Mouse (Mus musculus) embryonic facial prominence, embryonic 10.5 days (tissue): ENCODE results near the gene Tubb4a. TPM values are rescaled to one million over a fixed set of nuclear protein-coding genes. Genes with fewer than 3 reads are reported as not detected.

Experiments
- DNase-seq: peaks from one replicate; pipeline ENCODE4 v3.0.0-alpha.2; 2017; ENCODE audit warnings: low spot score
- H3K27ac ChIP-seq: fragments of 300-500 bp; sonication (generic); replicated peaks from 2 replicates; pipeline ENCODE4 v1.5.1; 2016; ENCODE audit warnings: mild to moderate bottlenecking
- H3K27me3 ChIP-seq: fragments of 300-500 bp; sonication (generic); replicated peaks from 2 replicates; pipeline ENCODE4 v1.6.1; 2016; ENCODE audit warnings: low read depth, mild to moderate bottlenecking; ENCODE audit not compliant: poor library complexity, severe bottlenecking
- H3K36me3 ChIP-seq: fragments of 300-500 bp; sonication (generic); replicated peaks from 2 replicates; pipeline ENCODE4 v1.6.1; 2016; ENCODE audit warnings: mild to moderate bottlenecking, moderate library complexity
- H3K4me1 ChIP-seq: fragments of 300-500 bp; sonication (generic); 2 replicates; pipeline ENCODE4 v1.6.1; 2016
- H3K4me3 ChIP-seq: fragments of 300-500 bp; sonication (generic); 2 replicates; pipeline ENCODE4 v1.5.1; 2016; ENCODE audit warnings: mild to moderate bottlenecking, moderate library complexity
- H3K9me3 ChIP-seq: fragments of 300-500 bp; sonication (generic); 2 replicates; pipeline ENCODE4 v1.6.1; 2016; ENCODE audit warnings: mild to moderate bottlenecking
- WGBS: fragments of 180-500 bp; shearing (Covaris S2); methylation state at CpG from one replicate; pipeline ENCODE4 v1.1.7; 2016; 5-methylcytosine and 5-hydroxymethylcytosine counted together
- polyA plus RNA-seq: library from polyadenylated mRNA; unstranded; fragments of >200 nt; fragmentation: Nextera tagmentation; extraction: Ambion mirVana; gene quantifications from 2 replicates; pipeline ENCODE4 v1.2.1, GENCODE M21; 2016

The Tubb4a gene
- polyA plus RNA-seq, 1 experiment from 2014 or later, result 35.5 TPM

DNA sequence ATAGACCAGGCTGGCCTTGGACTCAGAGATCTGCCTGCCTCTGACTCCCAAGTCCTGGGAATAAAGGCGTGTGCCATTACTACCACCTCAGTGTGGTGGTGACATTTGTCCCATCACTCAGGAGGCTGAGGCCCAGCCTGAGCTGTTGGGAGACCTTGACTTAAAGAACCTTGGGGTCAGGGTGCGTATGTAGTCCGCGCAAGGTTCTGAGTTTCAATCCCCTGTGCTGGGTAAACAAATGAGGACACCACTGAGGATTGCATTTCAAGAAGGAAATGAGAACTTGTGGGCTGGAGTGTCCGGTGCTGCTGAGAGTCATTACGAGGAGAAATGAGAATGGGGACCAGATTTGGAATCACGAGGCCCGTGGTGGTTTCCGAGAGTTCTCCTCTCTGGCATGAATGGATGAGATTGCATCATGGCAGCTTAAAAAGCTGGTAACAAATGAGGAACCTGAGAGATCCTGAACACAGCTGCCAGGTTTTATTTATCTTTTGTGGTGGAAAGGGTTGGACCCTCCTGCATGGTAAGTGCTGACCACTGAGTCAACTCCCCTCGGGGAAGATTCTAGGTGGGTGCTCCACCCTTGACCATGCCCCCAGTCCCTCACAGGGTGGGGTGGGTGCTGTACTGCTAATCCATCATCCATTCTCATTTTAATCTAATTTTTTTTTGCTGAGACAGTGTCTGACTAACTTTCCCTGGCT lies 25.3 kb upstream of the Tubb4a start:
- Histone ChIP-seq H3K4me3 (no peak overlapping the region), H3K36me3 (no peaks in the 10 kb centered on the region), H3K9me3 (no peaks in the 10 kb centered on the region), H3K4me1 (no peaks in the 10 kb centered on the region; the same call in 1 of the 2 replicates), H3K27ac (no peak overlapping the region), H3K27me3 (0 out of 2 replicates have a peak, but pooled peaks cover 5% of the 10 kb centered on the region)
- 89% methylated on average over 10 of the region's 10 CpGs for WGBS
- DNase-seq, result no peak

DNA sequence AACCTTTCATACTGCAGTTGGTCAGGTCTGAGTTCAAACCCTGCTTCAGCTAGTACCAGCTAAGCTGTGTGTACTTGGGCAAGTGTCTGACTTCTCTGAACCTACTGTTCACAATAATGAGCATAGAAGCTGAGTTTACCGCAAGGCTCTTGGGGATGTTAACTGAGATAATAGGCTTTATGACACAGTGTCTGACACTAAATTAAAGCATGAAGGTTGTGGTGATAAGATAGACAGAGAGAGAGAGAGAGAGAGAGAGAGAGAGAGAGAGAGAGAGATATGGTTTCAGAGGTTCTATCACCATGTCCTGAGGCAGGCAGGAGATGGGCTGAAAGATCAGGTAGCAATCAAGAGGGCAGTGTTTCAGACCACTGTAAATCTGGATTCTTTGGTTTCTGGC lies 22.4 kb upstream of the Tubb4a start:
- Histone ChIP-seq H3K4me3 (no peak overlapping the region), H3K27me3 (0 out of 2 replicates have a peak, but pooled peaks cover 3% of the 10 kb centered on the region), H3K4me1 (peaks cover 22% of the 10 kb centered on the region), H3K9me3 (no peaks in the 10 kb centered on the region), H3K36me3 (no peaks in the 10 kb centered on the region), H3K27ac (no peak overlapping the region)
- WGBS, result 86% methylated on average over 1 of the region's 1 CpGs
- DNase-seq, result no peak

DNA sequence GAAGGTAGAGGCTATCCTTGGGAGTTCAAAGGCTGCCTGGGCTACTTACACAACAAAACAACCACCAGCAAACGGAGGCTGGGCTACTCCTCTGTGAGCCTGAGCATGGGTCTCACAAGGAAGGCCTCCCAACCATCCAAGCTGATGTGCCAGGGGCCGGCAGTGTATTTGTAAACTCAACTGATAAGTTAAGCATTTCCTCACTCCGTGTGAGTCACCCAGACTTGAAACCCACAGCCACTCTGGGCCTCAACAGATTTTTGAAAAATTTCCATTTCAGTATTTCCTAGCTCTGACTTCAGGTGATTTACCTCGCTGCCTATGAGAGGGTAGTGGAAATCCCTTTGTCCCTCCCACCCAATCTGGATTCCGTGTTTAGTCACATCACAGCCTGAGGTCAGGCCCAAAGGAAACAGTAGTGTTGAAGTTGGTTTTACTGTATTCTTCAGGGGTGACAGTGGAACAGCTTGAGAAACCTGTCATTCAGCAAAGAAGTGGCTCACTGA lies 21.1 kb upstream of the Tubb4a start:
- H3K27ac ChIP-seq, result no peak overlapping the region
- H3K4me3 ChIP-seq, result no peak overlapping the region
- 0 out of 2 replicates have a peak, but pooled peaks cover 3% of the 10 kb centered on the region for H3K27me3 ChIP-seq
- H3K9me3 ChIP-seq, result no peaks in the 10 kb centered on the region
- peaks cover 30% of the 10 kb centered on the region for H3K4me1 ChIP-seq
- WGBS, result 52% methylated on average over 5 of the region's 5 CpGs
- no peaks in the 10 kb centered on the region for H3K36me3 ChIP-seq
- no peak for DNase-seq

DNA sequence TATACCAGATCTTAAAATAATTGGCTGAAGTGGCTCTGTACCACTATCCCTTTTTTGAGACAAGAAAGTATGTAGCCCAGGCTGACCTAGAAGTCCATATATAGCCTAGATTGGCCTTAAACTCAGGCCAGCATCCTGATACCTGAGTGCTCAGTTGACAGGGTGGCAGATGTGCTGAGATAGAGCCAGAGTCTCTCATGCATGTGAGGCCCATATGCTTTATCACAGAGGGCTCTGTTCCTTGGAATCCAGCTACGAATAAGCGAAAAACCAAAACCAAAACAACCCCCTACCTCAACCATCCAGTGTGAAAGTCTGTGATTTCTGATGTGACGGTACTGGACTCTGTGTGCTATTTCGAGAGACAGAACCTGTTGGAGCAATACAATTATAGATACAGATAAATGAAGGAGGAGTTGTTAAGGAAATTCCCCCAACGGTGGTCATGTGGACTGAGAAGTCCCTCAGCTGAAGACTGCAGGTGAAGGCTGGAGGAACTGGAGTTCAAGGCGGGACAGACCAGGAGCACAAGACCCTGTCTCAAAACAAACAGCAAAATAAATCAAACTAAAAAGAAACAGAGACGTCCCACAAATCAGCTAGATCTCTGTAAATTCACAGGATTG lies 20.6 kb upstream of the Tubb4a start:
- Histone ChIP-seq H3K9me3 (no peaks in the 10 kb centered on the region), H3K4me3 (no peak overlapping the region), H3K27ac (no peak overlapping the region), H3K4me1 (peaks cover 30% of the 10 kb centered on the region), H3K36me3 (no peaks in the 10 kb centered on the region), H3K27me3 (0 out of 2 replicates have a peak, but pooled peaks cover 3% of the 10 kb centered on the region)
- DNase-seq, result no peak
- 89% methylated on average over 7 of the region's 7 CpGs for WGBS

DNA sequence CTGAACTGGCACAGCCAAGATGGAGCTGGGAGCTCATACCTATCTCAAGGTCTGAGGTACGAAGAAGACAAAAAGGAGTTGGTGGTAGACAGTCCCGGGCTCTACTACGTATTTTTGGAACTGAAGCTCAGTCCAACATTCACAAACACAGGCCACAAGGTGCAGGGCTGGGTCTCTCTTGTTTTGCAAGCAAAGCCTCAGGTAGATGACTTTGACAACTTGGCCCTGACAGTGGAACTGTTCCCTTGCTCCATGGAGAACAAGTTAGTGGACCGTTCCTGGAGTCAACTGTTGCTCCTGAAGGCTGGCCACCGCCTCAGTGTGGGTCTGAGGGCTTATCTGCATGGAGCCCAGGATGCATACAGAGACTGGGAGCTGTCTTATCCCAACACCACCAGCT lies 19.5 kb upstream of the Tubb4a start:
- Histone ChIP-seq H3K4me1 (peaks cover 30% of the 10 kb centered on the region), H3K9me3 (no peaks in the 10 kb centered on the region), H3K27ac (no peak overlapping the region), H3K27me3 (0 out of 2 replicates have a peak, but pooled peaks cover 3% of the 10 kb centered on the region), H3K36me3 (no peaks in the 10 kb centered on the region), H3K4me3 (no peak overlapping the region; the same call in 1 of the 2 replicates)
- no peak for DNase-seq
- WGBS, result 83% methylated on average over 5 of the region's 5 CpGs

DNA sequence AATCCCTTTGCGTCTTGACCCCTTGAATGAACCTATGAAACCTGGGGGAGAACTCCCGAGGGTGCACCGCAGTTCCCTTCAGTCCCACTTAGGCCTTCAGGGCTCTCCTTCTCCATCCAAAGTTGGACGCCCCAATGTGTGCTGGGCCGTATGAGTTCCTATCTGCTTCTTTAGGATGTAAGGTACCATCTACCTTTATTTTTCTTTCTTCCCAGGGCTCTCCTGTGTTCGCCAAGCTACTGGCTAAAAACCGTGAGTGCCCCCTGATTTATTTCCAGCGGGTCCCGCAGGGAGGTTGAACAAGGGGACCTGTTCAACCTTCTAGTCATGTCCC lies 18.4 kb upstream of the Tubb4a start:
- Histone ChIP-seq H3K27me3 (0 out of 2 replicates have a peak, but pooled peaks cover 3% of the 10 kb centered on the region), H3K9me3 (no peaks in the 10 kb centered on the region), H3K4me1 (peaks cover 30% of the 10 kb centered on the region), H3K27ac (peak overlapping the region; percentile 88), H3K4me3 (peak overlapping the region; percentile 80), H3K36me3 (no peaks in the 10 kb centered on the region)
- 5% methylated on average over 9 of the region's 9 CpGs for WGBS
- no peak for DNase-seq

DNA sequence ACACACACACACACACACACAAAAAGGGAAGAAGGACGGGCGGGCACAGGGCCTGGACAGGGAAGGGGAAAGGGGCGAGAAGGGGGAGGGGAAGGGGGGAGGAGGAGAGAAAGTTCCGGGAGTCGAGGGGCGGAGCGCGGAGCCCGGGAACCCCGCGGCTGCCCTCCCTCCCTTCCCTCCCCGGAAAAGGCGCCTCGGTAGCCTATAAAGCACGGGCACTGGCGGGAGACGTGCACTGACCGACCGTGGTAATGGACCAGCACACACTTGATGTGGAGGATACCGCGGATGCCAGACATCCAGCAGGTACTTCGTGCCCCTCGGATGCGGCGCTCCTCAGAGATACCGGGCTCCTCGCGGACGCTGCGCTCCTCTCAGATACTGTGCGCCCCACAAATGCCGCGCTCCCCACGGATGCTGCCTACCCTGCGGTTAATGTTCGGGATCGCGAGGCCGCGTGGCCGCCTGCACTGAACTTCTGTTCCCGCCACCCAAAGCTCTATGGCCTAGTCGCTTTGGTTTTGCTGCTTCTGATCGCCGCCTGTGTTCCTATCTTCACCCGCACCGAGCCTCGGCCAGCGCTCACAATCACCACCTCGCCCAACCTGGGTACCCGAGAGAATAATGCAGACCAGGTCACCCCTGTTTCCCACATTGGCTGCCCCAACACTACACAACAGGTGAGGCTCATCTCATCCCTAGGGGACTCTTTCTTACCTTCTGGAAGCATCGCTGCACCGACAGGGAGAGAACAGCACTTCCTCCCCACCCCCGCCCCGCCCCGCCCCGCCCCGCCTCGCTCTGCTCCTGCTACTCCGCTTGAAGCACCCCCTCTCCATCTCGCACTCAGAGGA lies 17.8 kb upstream of the Tubb4a start, which contains the start of gene Tnfsf9:
Gene Tnfsf9 (plus strand): TSS at position 145 of the 854 bp plus-strand sequence.
- peaks cover 30% of the 10 kb centered on the region for H3K4me1 ChIP-seq
- no peaks in the 10 kb centered on the region for H3K9me3 ChIP-seq
- peak; percentile 84 for DNase-seq
- H3K4me3 ChIP-seq, result peak within 1 kb of the TSS; percentile 80
- H3K27me3 ChIP-seq, result 0 out of 2 replicates have a peak, but pooled peaks cover 3% of the 10 kb centered on the region
- peak within 1 kb of the TSS; percentile 88 for H3K27ac ChIP-seq
- H3K36me3 ChIP-seq, result no peaks in the 10 kb centered on the region
- WGBS, result under 1% methylated on average over 61 of the region's 61 CpGs

DNA sequence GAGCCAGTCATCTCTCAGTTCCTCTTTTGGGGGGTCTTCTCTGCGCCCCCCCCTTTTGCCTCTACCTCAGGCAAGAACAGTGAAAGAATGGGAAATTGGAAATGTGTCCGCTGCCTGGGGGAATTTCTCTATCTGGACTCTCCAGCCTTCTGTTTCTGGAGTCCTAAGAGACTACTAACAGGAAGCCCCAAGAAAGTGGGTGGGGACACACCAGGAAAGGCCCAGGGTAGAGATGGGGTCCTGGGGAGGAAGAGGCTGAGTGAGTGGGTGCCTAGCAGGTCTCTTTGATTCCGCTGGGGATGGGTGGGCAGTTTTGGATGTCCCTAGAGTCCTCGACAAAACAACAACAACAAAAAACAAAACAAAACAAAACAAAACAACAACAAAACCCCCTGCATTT lies 16.9 kb upstream of the Tubb4a start:
- peak overlapping the region; percentile 80 for H3K4me3 ChIP-seq
- H3K9me3 ChIP-seq, result no peaks in the 10 kb centered on the region
- 39% methylated on average over 4 of the region's 4 CpGs for WGBS
- DNase-seq, result no peak
- no peaks in the 10 kb centered on the region for H3K36me3 ChIP-seq
- peak overlapping the region; percentile 88 for H3K27ac ChIP-seq
- H3K27me3 ChIP-seq, result 0 out of 2 replicates have a peak, but pooled peaks cover 3% of the 10 kb centered on the region
- H3K4me1 ChIP-seq, result peaks cover 34% of the 10 kb centered on the region

DNA sequence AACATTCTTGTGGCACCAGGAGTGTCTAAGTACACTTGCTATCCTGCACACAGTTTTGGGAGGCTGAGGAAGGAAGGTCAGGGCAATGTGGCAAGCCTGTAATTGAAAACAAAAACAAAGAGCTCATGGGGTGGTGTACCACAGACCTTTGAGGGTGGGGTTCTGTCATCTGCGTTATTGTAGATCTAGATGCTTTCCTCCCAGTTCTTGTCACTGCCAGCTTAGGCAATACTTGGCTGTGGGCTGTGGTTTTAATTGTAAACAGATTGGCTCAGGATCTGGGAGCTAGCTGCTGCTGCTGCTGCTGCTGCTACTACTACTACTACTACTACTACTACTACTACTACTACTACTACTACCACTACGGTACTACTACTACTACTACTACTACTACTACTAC lies 14.7 kb upstream of the Tubb4a start:
- no peak overlapping the region for H3K4me3 ChIP-seq
- peaks cover 33% of the 10 kb centered on the region for H3K4me1 ChIP-seq
- no peak overlapping the region for H3K27ac ChIP-seq
- DNase-seq, result no peak
- H3K27me3 ChIP-seq, result 0 out of 2 replicates have a peak, but pooled peaks cover 3% of the 10 kb centered on the region
- H3K9me3 ChIP-seq, result no peaks in the 10 kb centered on the region
- 73% methylated on average over 2 of the region's 2 CpGs for WGBS
- no peaks in the 10 kb centered on the region for H3K36me3 ChIP-seq

DNA sequence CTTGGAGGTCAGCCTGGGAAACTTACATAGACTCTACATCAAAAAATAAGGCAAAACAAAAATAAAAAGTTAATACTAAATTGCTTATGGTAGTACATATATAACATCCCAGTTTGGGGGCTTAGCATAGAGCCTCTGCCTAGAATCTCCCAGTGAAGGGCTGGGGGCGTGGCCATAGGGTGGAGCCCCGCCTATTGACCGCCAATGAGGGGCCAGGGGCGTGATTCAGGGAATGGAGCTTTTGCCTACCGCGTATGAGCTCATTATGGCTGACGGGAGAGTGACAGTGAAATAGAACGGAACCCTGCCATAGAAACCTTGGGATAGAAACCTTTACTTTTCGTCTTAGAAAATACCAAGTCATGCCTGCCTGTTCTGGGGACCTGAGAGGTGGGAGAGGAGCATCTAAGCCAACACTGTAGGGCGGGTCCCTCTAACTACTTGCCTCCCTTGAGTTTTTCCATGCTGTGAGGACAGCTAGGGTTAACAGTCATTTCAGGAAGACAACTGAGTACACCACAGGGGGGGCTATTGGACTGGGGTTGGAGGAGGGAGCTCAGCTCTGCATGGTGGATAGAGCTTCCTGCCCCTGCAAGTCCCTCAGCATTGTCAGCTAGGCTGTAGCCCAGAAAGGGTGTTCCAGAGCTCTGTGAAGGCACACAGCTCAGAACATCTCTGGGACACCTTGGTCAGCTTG lies 12.2 kb upstream of the Tubb4a start:
- DNase-seq, result peak; percentile 45
- H3K4me1 ChIP-seq, result peaks cover 21% of the 10 kb centered on the region
- 7% methylated on average over 10 of the region's 10 CpGs for WGBS
- H3K4me3 ChIP-seq, result no peak overlapping the region; the same call in 1 of the 2 replicates
- H3K9me3 ChIP-seq, result no peaks in the 10 kb centered on the region
- peaks cover 12% of the 10 kb centered on the region for H3K27me3 ChIP-seq
- H3K27ac ChIP-seq, result no peak overlapping the region
- no peaks in the 10 kb centered on the region for H3K36me3 ChIP-seq

DNA sequence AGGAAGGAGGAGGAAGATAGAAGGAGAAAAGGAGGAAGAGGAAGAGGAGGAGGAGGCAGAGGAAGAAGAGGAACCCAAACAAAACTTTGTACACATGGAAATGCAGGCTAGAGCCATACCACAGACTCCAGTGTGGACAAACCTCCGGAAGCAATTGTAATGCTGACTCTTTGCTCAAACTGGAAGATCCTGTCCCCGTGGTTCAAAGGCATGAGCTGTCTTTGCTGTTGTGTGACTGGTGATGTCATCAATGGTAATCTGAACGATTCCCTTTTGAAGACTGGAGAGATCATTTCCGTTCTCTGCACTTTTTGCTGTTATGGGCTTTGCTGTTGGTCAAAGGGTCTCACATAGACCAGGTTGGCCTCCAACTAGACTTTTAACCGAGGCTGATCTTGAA lies 10.7 kb upstream of the Tubb4a start:
- WGBS, result 86% methylated on average over 5 of the region's 5 CpGs
- Histone ChIP-seq H3K27me3 (peaks cover 12% of the 10 kb centered on the region), H3K36me3 (no peaks in the 10 kb centered on the region), H3K9me3 (no peaks in the 10 kb centered on the region), H3K27ac (no peak overlapping the region), H3K4me1 (peaks cover 16% of the 10 kb centered on the region), H3K4me3 (no peak overlapping the region)
- DNase-seq, result no peak

DNA sequence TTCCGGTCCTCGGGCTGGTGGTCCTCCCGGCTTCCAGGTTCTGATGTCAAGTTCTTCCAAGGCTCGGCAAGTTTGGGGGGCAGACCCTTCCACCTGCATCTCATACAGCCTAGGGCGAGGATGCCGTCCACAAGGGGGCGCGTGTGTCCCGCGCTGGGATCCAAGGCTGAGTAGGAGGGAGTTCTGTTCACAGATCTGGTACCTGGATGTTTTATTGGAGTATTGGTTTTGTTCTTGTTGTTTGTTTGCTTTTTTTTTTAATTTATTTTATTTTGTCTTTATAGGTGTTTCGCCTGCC lies 9.0 kb upstream of the Tubb4a start:
- Histone ChIP-seq H3K27me3 (peaks cover 12% of the 10 kb centered on the region), H3K4me3 (peak overlapping the region; percentile 40), H3K27ac (no peak overlapping the region), H3K36me3 (no peaks in the 10 kb centered on the region), H3K9me3 (no peaks in the 10 kb centered on the region), H3K4me1 (peaks cover 16% of the 10 kb centered on the region)
- 2% methylated on average over 11 of the region's 11 CpGs for WGBS
- DNase-seq, result peak; percentile 86
